Mouse (Mus musculus) telencephalon, adult 2 months (tissue): ENCODE measurements at regions not wholly inside any gene's neighbourhood (a gene's known extent, or its start where the extent isn't known, plus 50 kb on each side); places are given as distances from the start of the nearest gene placed in this dataset.

Experiments used
- DNase-seq: peaks from one replicate; pipeline ENCODE4 v3.0.0-alpha.2; 2011; ENCODE audit warnings: low read depth, low spot score

DNA sequence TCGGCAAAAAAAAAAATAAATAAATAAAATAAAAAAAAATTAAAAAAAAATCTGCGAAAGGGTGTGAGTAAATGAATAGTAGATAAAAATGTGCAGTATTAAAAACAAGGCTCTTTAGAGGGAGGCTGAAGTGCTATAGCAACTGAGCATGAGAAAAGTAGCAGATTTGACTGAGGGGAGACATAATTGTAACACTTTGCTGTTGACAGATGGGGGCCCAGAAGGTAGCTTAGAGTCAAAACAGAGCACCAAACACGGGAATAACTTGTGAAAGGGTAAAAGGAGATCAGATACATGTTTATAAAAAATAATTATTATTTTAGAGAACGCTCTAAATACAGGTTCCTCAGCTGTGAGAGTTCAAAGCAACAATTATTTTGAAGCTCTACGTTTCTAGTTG lies 605.1 kb downstream of the Tmem182 start:
- DNase-seq, result no peak

DNA sequence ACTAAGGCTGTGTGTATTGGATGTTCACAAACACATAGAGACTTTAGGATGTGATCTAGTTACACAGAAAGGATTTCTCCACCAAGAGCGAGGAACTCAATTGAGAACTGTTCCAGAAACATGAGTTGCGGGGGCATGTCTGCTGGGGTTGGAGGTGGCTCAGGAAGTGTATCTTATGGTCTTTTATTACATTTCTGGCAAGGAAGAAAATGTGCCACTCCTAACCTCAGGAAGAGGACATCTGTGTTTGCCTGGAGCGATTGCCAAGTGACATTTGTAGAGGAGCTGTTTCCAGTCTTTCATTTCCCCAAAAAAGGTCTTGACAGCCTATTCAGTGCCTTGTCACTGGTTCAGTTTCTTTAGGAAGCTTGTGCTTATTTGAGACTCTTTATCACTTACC lies 606.2 kb downstream of the Tmem182 start:
- DNase-seq, result peak; percentile 32

DNA sequence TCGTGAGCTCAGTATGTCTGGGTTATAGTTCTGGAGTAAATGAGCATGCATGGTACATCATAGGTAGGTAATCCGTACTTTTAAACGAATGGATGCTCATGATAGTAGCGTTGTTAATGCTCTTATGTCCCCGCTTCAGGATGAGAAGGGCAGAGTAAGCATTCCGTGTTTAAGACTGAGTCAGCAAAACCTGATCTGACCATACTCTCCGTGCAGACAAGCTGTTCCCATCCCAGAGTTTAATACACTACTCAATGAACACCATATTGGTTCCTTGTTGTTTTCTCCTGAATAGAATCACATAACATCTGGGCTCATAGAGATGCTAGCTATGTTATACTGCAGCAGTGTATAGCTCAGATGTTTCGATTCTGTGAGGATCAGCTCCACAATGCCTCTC lies 606.7 kb downstream of the Tmem182 start:
- no peak for DNase-seq

DNA sequence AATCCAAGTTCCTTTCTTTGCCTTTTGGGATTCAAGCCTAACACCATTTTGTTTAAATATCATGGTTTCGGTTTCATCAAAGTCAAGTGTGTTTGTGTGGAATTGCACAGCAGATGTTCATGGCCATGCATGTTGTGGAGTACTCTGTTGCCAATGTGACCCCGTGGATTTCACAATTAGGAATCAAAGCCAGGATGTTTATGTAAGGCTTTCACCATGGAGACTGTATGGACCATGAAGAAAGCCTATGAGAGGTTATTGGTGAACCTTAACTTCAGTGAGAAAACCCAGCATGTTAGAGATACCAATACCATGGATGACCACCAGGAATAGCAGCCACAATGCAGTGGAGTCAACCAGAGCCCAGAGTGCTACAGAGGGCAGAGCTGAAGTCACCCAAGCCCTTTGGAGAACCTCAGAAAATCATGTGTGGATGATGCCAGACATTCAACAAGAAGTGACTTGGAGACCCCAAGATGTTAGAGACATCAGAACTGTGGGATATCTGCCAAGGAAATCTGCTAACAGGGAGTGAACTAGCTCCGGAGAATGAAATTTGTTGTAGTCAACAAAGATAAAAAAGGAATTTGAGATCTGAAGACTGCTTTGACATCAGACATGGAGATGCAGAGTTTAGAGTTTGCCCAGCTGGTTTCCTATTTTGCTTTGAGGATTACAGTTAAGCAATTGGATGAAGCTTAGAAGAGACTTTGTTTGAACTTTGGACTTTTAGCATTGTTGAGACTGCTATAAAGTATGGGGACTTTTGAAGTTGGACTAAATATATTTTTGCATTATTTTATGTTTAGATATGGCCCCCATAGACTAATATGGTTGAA lies 615.3 kb downstream of the Tmem182 start:
- DNase-seq, result no peak

DNA sequence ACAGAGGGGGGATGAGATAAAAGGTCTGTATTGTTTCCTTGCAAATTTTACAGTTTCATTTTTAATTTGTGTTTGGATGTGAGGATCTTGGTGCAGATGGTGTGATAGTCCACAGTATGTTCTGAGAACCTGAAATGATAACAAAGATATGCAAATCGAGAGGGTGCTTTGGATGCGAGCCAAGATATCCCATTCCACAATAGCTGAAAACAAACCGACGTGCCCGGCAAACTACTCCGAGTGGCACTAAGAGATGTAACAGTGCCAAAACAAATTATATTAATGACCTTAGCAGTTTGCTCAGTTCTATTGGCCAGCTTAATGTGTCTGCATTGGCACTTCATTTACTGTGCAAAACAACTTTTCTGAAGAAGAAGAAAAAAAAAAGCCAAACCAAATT lies 622.5 kb downstream of the Tmem182 start:
- DNase-seq, result no peak

DNA sequence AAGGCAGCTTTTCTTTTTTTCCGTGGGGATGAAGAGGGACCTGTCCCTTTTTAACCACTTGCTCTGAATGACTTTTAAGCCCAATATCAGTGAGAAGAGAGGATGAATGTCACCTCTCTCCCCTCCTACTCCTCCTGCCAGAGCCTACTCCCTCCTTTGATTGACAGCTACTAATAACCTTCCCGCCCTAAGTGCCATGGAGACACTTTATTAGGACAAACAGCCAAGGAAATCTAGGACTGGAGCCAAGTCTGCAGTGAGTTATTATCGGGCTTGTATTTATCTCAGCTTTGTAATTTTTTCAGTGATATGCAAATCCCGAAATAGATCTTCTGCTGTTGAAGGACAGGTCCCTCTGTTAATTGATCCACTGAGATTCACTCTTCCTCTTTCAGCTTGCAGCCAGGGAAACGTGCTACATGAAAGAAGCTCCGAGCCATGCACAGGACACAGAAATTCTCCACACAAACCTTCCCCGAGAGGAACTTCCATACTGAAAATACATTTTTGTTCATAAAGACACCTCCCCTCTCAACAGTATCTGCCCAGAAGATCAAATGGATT lies 625.8 kb downstream of the Tmem182 start:
- DNase-seq, result no peak

DNA sequence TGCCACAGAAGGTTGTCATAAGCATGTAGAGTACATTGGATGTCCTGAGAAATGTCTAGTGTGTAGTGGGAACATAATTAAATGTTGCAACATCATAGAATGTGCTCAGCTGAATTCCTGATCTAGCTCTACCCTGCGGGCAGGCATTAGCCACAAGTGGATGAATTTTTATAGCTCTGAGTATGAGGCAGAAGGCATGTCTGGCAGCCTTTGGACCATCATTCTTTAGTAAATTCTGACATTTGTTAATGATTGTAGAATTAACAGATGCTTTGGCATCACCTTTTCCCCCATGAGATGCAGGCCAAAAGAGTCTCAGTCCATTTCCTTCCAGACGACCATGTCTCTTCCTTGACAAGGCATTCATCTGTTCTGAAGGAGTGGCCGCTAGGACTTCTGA lies 630.0 kb downstream of the Tmem182 start:
- DNase-seq, result no peak

DNA sequence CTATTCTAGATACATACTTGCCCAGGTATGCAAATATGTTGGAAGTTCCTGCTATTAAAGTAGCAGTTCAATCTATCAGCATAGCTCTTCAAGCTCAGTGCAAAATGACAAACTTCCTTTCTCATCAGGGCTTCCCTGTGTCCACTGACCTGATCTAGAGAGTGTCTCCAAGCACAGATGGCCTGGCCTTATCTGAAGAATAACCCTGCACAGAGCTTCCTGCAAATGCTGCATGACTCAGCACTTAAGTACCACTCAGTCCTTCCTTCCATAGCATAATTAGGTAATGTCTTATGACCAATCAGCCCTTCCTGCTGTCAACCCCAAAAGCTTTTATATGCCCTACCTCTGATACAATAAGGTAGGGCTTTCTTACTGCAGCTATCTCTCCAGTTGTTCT lies 644.6 kb downstream of the Tmem182 start:
- no peak for DNase-seq
